Mouse (Mus musculus): ENCODE results near the gene Mettl11b. TPM values are rescaled to one million over a fixed set of nuclear protein-coding genes. Genes with fewer than 3 reads are reported as not detected.
"Not testable (repeated sequence)": the region's sequence is repeated elsewhere in the genome, so short reads cannot be mapped to it uniquely, and the experiment has no call there.

Mettl11b gene
- not detected in 2 replicates for polyA plus RNA-seq (2016; fragmentation: Nextera tagmentation; extraction: Ambion mirVana)

GRCm38 (mm10) chr1:163725106-163725759 lies at the start of gene Mettl11b:
TSS of gene Mettl11b (minus strand) at chr1:163725232.
- Histone ChIP-seq H3K4me1 (peaks cover 10% of the 10 kb centered on the region), H3K36me3 (no peaks in the 10 kb centered on the region), H3K9me3 (no peaks in the 10 kb centered on the region), H3K4me3 (0 out of 2 replicates have a peak within 1 kb of the TSS, but pooled peaks have one; percentile 8), H3K27ac (no peak within 1 kb of the TSS), H3K27me3 (ENCODE audit: insufficient read depth, poor library complexity, severe bottlenecking) (no peaks in the 10 kb centered on the region)
- no peak for DNase-seq (ENCODE audit: low spot score)
- 47% methylated on average over 9 of the region's 9 CpGs for WGBS

GRCm38 (mm10) chr1:163757462-163758207 lies 32.6 kb upstream of the Mettl11b start:
- Histone ChIP-seq H3K27ac (no peak overlapping the region), H3K9me3 (no peaks in the 10 kb centered on the region), H3K27me3 (ENCODE audit: insufficient read depth, poor library complexity, severe bottlenecking) (no peaks in the 10 kb centered on the region), H3K4me3 (no peak overlapping the region), H3K36me3 (no peaks in the 10 kb centered on the region), H3K4me1 (no peaks in the 10 kb centered on the region)
- WGBS, result 80% methylated on average over 10 of the region's 10 CpGs
- DNase-seq (ENCODE audit: low spot score), result no peak

- no peaks in the 10 kb centered on the region for H3K4me1 ChIP-seq
- no peaks in the 10 kb centered on the region for H3K27me3 ChIP-seq (ENCODE audit: insufficient read depth, poor library complexity, severe bottlenecking)
- no peak overlapping the region for H3K4me3 ChIP-seq
- no peaks in the 10 kb centered on the region for H3K36me3 ChIP-seq
- H3K9me3 ChIP-seq, result no peaks in the 10 kb centered on the region
- DNase-seq (ENCODE audit: low spot score), result no peak
- H3K27ac ChIP-seq, result no peak overlapping the region
- 62% methylated on average over 4 of the region's 4 CpGs for WGBS
Measured at GRCm38 (mm10) chr1:163751360-163751992, 26.4 kb upstream of the Mettl11b start.

GRCm38 (mm10) chr1:163737239-163737533 lies 12.2 kb upstream of the Mettl11b start:
- Histone ChIP-seq H3K27me3 (ENCODE audit: insufficient read depth, poor library complexity, severe bottlenecking) (no peaks in the 10 kb centered on the region), H3K4me3 (no peak overlapping the region), H3K36me3 (no peaks in the 10 kb centered on the region), H3K4me1 (no peaks in the 10 kb centered on the region), H3K27ac (no peak overlapping the region), H3K9me3 (no peaks in the 10 kb centered on the region)
- no peak for DNase-seq (ENCODE audit: low spot score)
- WGBS, result 75% methylated on average over 1 of the region's 1 CpGs

GRCm38 (mm10) chr1:163736441-163737238 lies 11.6 kb upstream of the Mettl11b start:
- Histone ChIP-seq H3K36me3 (no peaks in the 10 kb centered on the region), H3K27ac (no peak overlapping the region), H3K9me3 (no peaks in the 10 kb centered on the region), H3K27me3 (ENCODE audit: insufficient read depth, poor library complexity, severe bottlenecking) (no peaks in the 10 kb centered on the region), H3K4me1 (no peaks in the 10 kb centered on the region), H3K4me3 (no peak overlapping the region)
- DNase-seq (ENCODE audit: low spot score), result no peak
- WGBS, result 77% methylated on average over 10 of the region's 10 CpGs

- not testable (repeated sequence) for H3K9me3 ChIP-seq; H3K4me3 ChIP-seq; H3K36me3 ChIP-seq; DNase-seq (ENCODE audit: low spot score); H3K27me3 ChIP-seq (ENCODE audit: insufficient read depth, poor library complexity, severe bottlenecking); H3K27ac ChIP-seq; H3K4me1 ChIP-seq
- 89% methylated on average over 10 of the region's 10 CpGs for WGBS
Measured at GRCm38 (mm10) chr1:163731166-163731565, 6.1 kb upstream of the Mettl11b start.

GRCm38 (mm10) chr1:163723913-163724312 lies 1.1 kb downstream of the Mettl11b start:
- WGBS, result 43% methylated on average over 1 of the region's 1 CpGs
- Histone ChIP-seq H3K9me3 (no peaks in the 10 kb centered on the region), H3K4me3 (no peak overlapping the region), H3K27ac (no peak overlapping the region), H3K4me1 (peaks cover 10% of the 10 kb centered on the region), H3K36me3 (no peaks in the 10 kb centered on the region), H3K27me3 (ENCODE audit: insufficient read depth, poor library complexity, severe bottlenecking) (no peaks in the 10 kb centered on the region)
- no peak for DNase-seq (ENCODE audit: low spot score)

GRCm38 (mm10) chr1:163708618-163709017 lies 16.4 kb downstream of the Mettl11b start:
- Histone ChIP-seq H3K4me3 (no peak overlapping the region), H3K36me3 (no peaks in the 10 kb centered on the region), H3K4me1 (peaks cover 10% of the 10 kb centered on the region; the same call in 1 of the 2 replicates), H3K27ac (0 out of 2 replicates have a peak overlapping the region, but pooled peaks have one; percentile 3), H3K27me3 (ENCODE audit: insufficient read depth, poor library complexity, severe bottlenecking) (no peaks in the 10 kb centered on the region), H3K9me3 (no peaks in the 10 kb centered on the region)
- WGBS, result 34% methylated on average over 2 of the region's 2 CpGs
- DNase-seq (ENCODE audit: low spot score), result no peak

- Histone ChIP-seq H3K4me3 (no peak overlapping the region), H3K9me3 (no peaks in the 10 kb centered on the region), H3K27ac (no peak overlapping the region), H3K4me1 (peaks cover 7% of the 10 kb centered on the region; the same call in 1 of the 2 replicates), H3K27me3 (ENCODE audit: insufficient read depth, poor library complexity, severe bottlenecking) (no peaks in the 10 kb centered on the region), H3K36me3 (no peaks in the 10 kb centered on the region)
- DNase-seq (ENCODE audit: low spot score), result no peak
- 85% methylated on average over 7 of the region's 7 CpGs for WGBS
Measured at GRCm38 (mm10) chr1:163700571-163700970, 24.5 kb downstream of the Mettl11b start.

GRCm38 (mm10) chr1:163699702-163700101 lies 25.3 kb downstream of the Mettl11b start:
- WGBS, result 78% methylated on average over 3 of the region's 3 CpGs
- Histone ChIP-seq H3K9me3 (no peaks in the 10 kb centered on the region), H3K27ac (no peak overlapping the region), H3K4me1 (peaks cover 7% of the 10 kb centered on the region; the same call in 1 of the 2 replicates), H3K36me3 (no peaks in the 10 kb centered on the region), H3K27me3 (ENCODE audit: insufficient read depth, poor library complexity, severe bottlenecking) (no peaks in the 10 kb centered on the region), H3K4me3 (no peak overlapping the region)
- DNase-seq (ENCODE audit: low spot score), result no peak

GRCm38 (mm10) chr1:163691860-163692259 lies 33.2 kb downstream of the Mettl11b start:
- no peaks in the 10 kb centered on the region for H3K36me3 ChIP-seq
- H3K4me1 ChIP-seq, result no peaks in the 10 kb centered on the region
- no peak overlapping the region for H3K4me3 ChIP-seq
- H3K9me3 ChIP-seq, result no peaks in the 10 kb centered on the region
- no peak overlapping the region for H3K27ac ChIP-seq
- DNase-seq (ENCODE audit: low spot score), result no peak
- H3K27me3 ChIP-seq (ENCODE audit: insufficient read depth, poor library complexity, severe bottlenecking), result no peaks in the 10 kb centered on the region
- 71% methylated on average over 3 of the region's 3 CpGs for WGBS

- H3K4me3 ChIP-seq, result no peak overlapping the region
- H3K27ac ChIP-seq, result no peak overlapping the region
- H3K4me1 ChIP-seq, result no peaks in the 10 kb centered on the region
- 73% methylated on average over 2 of the region's 2 CpGs for WGBS
- no peaks in the 10 kb centered on the region for H3K9me3 ChIP-seq
- no peak for DNase-seq (ENCODE audit: low spot score)
- no peaks in the 10 kb centered on the region for H3K36me3 ChIP-seq
- no peaks in the 10 kb centered on the region for H3K27me3 ChIP-seq (ENCODE audit: insufficient read depth, poor library complexity, severe bottlenecking)
Measured at GRCm38 (mm10) chr1:163682935-163683430, 42.0 kb downstream of the Mettl11b start.

Data from heart, embryonic 10.5 days (tissue).